Mouse (Mus musculus): ENCODE data around the gene Tatdn2. TPM values are rescaled to one million over a fixed set of nuclear protein-coding genes. Genes with fewer than 3 reads are reported as not detected.

Tatdn2 gene
- polyA plus RNA-seq, 1 experiment = 21.0 TPM

DNA sequence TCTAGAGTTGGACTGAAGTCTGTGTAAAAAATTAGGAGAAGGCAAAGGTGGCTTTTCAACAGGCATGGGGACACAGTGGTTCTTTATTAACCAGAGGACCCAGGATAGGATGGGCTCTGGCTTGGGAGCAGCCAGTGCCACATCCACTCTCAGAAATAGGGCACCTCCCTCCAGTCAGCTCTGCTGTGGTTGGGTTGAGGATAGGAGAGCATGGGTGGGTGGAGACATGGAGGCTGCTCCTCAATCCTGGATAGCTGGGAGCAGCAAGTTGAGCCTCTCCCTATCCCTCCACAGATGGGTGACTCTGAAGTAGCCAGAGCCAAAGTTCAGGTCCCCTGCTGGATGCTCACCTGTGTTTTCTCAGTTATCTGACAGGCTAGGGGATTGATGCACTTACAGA is 48.3 kb downstream of the Tatdn2 start:
- H3ac ChIP-seq (ENCODE audit: control insufficient read depth, insufficient read length) = no peak overlapping the region
- no peaks in the 10 kb centered on the region for H3K36me3 ChIP-seq (ENCODE audit: control insufficient read depth, insufficient read depth)
- TF ChIP-seq MYOD1 (IDR thresholded peaks at IDR 0.05; ENCODE audit: control insufficient read depth in 1 of 3, insufficient read length in 2 of 3, low read depth in 2 of 3) (no peak), MAX (IDR thresholded peaks at IDR 0.05; ENCODE audit: low read depth) (no peak), SRF (IDR thresholded peaks at IDR 0.05; ENCODE audit: control insufficient read depth, insufficient read length, low read depth) (no peak), MYOG (IDR thresholded peaks at IDR 0.05; ENCODE audit: control insufficient read depth in 1 of 3, insufficient read depth in 1 of 3, insufficient read length in 2 of 3, low read depth in 2 of 3) (no peak), CEBPB (IDR thresholded peaks at IDR 0.05; ENCODE audit: insufficient read depth, poor library complexity, severe bottlenecking) (no peak), TCF12 (IDR thresholded peaks at IDR 0.05; ENCODE audit: insufficient read depth, poor library complexity, severe bottlenecking) (no peak), POLR2AphosphoS2 (IDR thresholded peaks at IDR 0.05; ENCODE audit: insufficient read length, low read depth) (no peak), TCF3 (IDR thresholded peaks at IDR 0.05; ENCODE audit: insufficient read length, low read depth) (no peak)
- H3K4me2 ChIP-seq (ENCODE audit: low read depth) = no peak overlapping the region
- H3K4me3 ChIP-seq = no peak overlapping the region
- H3K27me3 ChIP-seq (ENCODE audit: control insufficient read depth, insufficient read depth, insufficient read length) = peaks cover 63% of the 10 kb centered on the region
- peaks cover 3% of the 10 kb centered on the region for H3K79me2 ChIP-seq (ENCODE audit: control insufficient read depth, insufficient read depth)

DNA sequence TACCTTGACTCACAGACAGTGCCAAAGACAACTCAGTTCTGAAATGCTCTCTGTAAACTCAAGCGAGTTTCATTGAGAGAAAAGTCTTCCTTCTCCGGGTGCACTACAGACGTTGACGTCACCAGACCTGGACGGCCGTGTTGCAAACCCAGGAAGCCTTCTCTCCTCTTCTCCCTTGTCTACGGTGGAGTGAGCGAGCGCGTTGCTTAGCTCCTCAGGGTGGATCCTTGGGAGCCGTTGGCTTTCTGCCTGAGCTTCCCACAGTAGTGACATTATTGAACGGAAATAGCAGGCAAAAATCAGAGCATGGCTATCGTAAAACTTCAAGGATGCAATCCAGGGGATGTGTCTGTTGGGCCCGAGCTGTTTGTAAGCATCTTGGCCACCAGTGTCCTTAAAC is 50.4 kb downstream of the Tatdn2 start:
- TF ChIP-seq TCF3 (IDR thresholded peaks at IDR 0.05; ENCODE audit: insufficient read length, low read depth) (no peak), USF1 (IDR thresholded peaks at IDR 0.05; ENCODE audit: low read depth) (no peak), CEBPB (IDR thresholded peaks at IDR 0.05; ENCODE audit: insufficient read depth, poor library complexity, severe bottlenecking) (no peak), TCF12 (IDR thresholded peaks at IDR 0.05; ENCODE audit: insufficient read depth, poor library complexity, severe bottlenecking) (no peak), SRF (IDR thresholded peaks at IDR 0.05; ENCODE audit: control insufficient read depth, insufficient read length, low read depth) (no peak), MYOD1 (IDR thresholded peaks at IDR 0.05; ENCODE audit: control insufficient read depth in 1 of 3, insufficient read length in 2 of 3, low read depth in 2 of 3) (no peak), MYOG (IDR thresholded peaks at IDR 0.05; ENCODE audit: control insufficient read depth in 1 of 3, insufficient read depth in 1 of 3, insufficient read length in 2 of 3, low read depth in 2 of 3) (no peak), E2F4 (IDR thresholded peaks at IDR 0.05; ENCODE audit: insufficient read depth) (no peak), POLR2AphosphoS2 (IDR thresholded peaks at IDR 0.05; ENCODE audit: insufficient read length, low read depth) (no peak), POLR2A (IDR thresholded peaks at IDR 0.05; ENCODE audit: insufficient read length, low read depth) (no peak), MAX (IDR thresholded peaks at IDR 0.05; ENCODE audit: low read depth) (no peak), REST (IDR thresholded peaks at IDR 0.05; ENCODE audit: insufficient read depth, insufficient read length) (no peak)
- peaks cover 85% of the 10 kb centered on the region for H3K27me3 ChIP-seq (ENCODE audit: control insufficient read depth, insufficient read depth, insufficient read length)
- H3K4me3 ChIP-seq = no peak overlapping the region
- no peak overlapping the region for H3ac ChIP-seq (ENCODE audit: control insufficient read depth, insufficient read length)
- H3K4me2 ChIP-seq (ENCODE audit: low read depth) = no peak overlapping the region
- no peaks in the 10 kb centered on the region for H3K36me3 ChIP-seq (ENCODE audit: control insufficient read depth, insufficient read depth)
- no peaks in the 10 kb centered on the region for H3K79me2 ChIP-seq (ENCODE audit: control insufficient read depth, insufficient read depth)

DNA sequence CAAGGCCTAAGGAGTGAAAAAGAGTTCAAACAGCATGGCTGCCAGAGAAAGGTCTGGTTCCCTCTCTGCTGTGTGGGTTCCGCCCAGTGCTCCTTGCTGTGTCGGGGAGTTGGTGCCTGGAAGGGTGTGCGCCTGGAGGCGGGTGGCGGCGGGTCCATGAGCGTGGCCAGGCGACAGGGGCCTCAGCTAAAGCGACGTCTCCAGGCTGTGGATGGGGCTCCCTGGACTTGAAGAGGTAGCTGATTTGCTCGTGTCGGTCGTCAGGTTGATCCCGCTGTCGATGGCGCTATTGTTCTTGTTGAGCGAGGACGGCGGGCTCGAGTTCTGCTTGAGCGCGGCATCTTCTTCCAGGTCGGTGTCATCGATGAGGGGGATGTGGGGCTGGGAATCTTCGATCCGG is 51.5 kb downstream of the Tatdn2 start:
- Histone ChIP-seq H3K36me3 (ENCODE audit: control insufficient read depth, insufficient read depth) (no peaks in the 10 kb centered on the region), H3K4me3 (no peak overlapping the region), H3K27me3 (ENCODE audit: control insufficient read depth, insufficient read depth, insufficient read length) (peaks cover 85% of the 10 kb centered on the region), H3K79me2 (ENCODE audit: control insufficient read depth, insufficient read depth) (no peaks in the 10 kb centered on the region), H3ac (ENCODE audit: control insufficient read depth, insufficient read length) (no peak overlapping the region), H3K4me2 (ENCODE audit: low read depth) (no peak overlapping the region)
- TF ChIP-seq MYOG (IDR thresholded peaks at IDR 0.05; ENCODE audit: control insufficient read depth in 1 of 3, insufficient read depth in 1 of 3, insufficient read length in 2 of 3, low read depth in 2 of 3) = no peak
- no peak for TF ChIP-seq REST (IDR thresholded peaks at IDR 0.05; ENCODE audit: insufficient read depth, insufficient read length)

GRCm38 (mm10) chr6:113749119-113749685 is 52.4 kb downstream of the Tatdn2 start:
- TF ChIP-seq MYOG (IDR thresholded peaks at IDR 0.05; ENCODE audit: control insufficient read depth in 1 of 3, insufficient read depth in 1 of 3, insufficient read length in 2 of 3, low read depth in 2 of 3) (no peak), TCF12 (IDR thresholded peaks at IDR 0.05; ENCODE audit: insufficient read depth, poor library complexity, severe bottlenecking) (no peak), USF1 (IDR thresholded peaks at IDR 0.05; ENCODE audit: low read depth) (no peak), MYOD1 (IDR thresholded peaks at IDR 0.05; ENCODE audit: control insufficient read depth in 1 of 3, insufficient read length in 2 of 3, low read depth in 2 of 3) (no peak), POLR2A (IDR thresholded peaks at IDR 0.05; ENCODE audit: insufficient read length, low read depth) (no peak), SRF (IDR thresholded peaks at IDR 0.05; ENCODE audit: control insufficient read depth, insufficient read length, low read depth) (no peak), CEBPB (IDR thresholded peaks at IDR 0.05; ENCODE audit: insufficient read depth, poor library complexity, severe bottlenecking) (no peak), POLR2AphosphoS2 (IDR thresholded peaks at IDR 0.05; ENCODE audit: insufficient read length, low read depth) (no peak), E2F4 (IDR thresholded peaks at IDR 0.05; ENCODE audit: insufficient read depth) (no peak), TCF3 (IDR thresholded peaks at IDR 0.05; ENCODE audit: insufficient read length, low read depth) (no peak), REST (IDR thresholded peaks at IDR 0.05; ENCODE audit: insufficient read depth, insufficient read length) (no peak), MAX (IDR thresholded peaks at IDR 0.05; ENCODE audit: low read depth) (no peak)
- Histone ChIP-seq H3ac (ENCODE audit: control insufficient read depth, insufficient read length) (no peak overlapping the region), H3K36me3 (ENCODE audit: control insufficient read depth, insufficient read depth) (no peaks in the 10 kb centered on the region), H3K79me2 (ENCODE audit: control insufficient read depth, insufficient read depth) (no peaks in the 10 kb centered on the region), H3K27me3 (ENCODE audit: control insufficient read depth, insufficient read depth, insufficient read length) (peaks cover 85% of the 10 kb centered on the region), H3K4me2 (ENCODE audit: low read depth) (no peak overlapping the region), H3K4me3 (no peak overlapping the region)

Other genes starting within 250 kb of the Tatdn2 start
- not detected for gene Il17re, start 238.6 kb upstream of the Tatdn2 start, polyA plus RNA-seq (2012; fragmentation: generic; extraction: Trizol)
- 73.0 TPM for gene Il17rc, start 225.6 kb upstream of the Tatdn2 start, polyA plus RNA-seq (2012; fragmentation: generic; extraction: Trizol)
- 78.2 TPM for gene Creld1, start 213.8 kb upstream of the Tatdn2 start, polyA plus RNA-seq (2012; fragmentation: generic; extraction: Trizol)
- gene Prrt3, start 195.1 kb upstream of the Tatdn2 start, polyA plus RNA-seq (2012; fragmentation: generic; extraction: Trizol) = 0.22 TPM
- gene Emc3, start 165.4 kb upstream of the Tatdn2 start, polyA plus RNA-seq (2012; fragmentation: generic; extraction: Trizol) = 86.5 TPM
- 2.3 TPM for gene Fancd2, start 165.4 kb upstream of the Tatdn2 start, polyA plus RNA-seq (2012; fragmentation: generic; extraction: Trizol)
- gene Fancd2os, start 96.3 kb upstream of the Tatdn2 start, polyA plus RNA-seq (2012; fragmentation: generic; extraction: Trizol) = 0.04 TPM
- gene Brk1, start 92.3 kb upstream of the Tatdn2 start, polyA plus RNA-seq (2012; fragmentation: generic; extraction: Trizol) = 199 TPM
- 20.6 TPM for gene Vhl, start 73.1 kb upstream of the Tatdn2 start, polyA plus RNA-seq (2012; fragmentation: generic; extraction: Trizol)
- 17.0 TPM for gene Irak2, start 58.6 kb upstream of the Tatdn2 start, polyA plus RNA-seq (2012; fragmentation: generic; extraction: Trizol)
- 0.35 TPM for gene Ghrl, start 22.8 kb downstream of the Tatdn2 start, polyA plus RNA-seq (2012; fragmentation: generic; extraction: Trizol)
- gene Sec13, start 43.7 kb downstream of the Tatdn2 start, polyA plus RNA-seq (2012; fragmentation: generic; extraction: Trizol) = 229 TPM